Mouse (Mus musculus) heart, embryonic 15.5 days (tissue): Measurements from ENCODE around the gene Pfkm. TPM values are rescaled to one million over a fixed set of nuclear protein-coding genes. Genes with fewer than 3 reads are reported as not detected.

Source experiments
- ATAC-seq: fragments of 200-750 bp; cut with Nextera tagmentation; replicated peaks from 2 replicates; pipeline ENCODE4 v1.8.0; 2017; ENCODE audit warnings: low read depth, moderate TSS enrichment; ENCODE audit not compliant: insufficient number of reproducible peaks, insufficient read depth, low FRiP score
- H3K27ac ChIP-seq: fragments of 300-500 bp; sonication (generic); 2 replicates; pipeline ENCODE4 v1.5.1; 2015; ENCODE audit warnings: mild to moderate bottlenecking, inconsistent platforms
- H3K27me3 ChIP-seq: fragments of 300-500 bp; sonication (generic); 2 replicates; pipeline ENCODE4 v1.6.1; 2015; ENCODE audit warnings: inconsistent platforms
- H3K36me3 ChIP-seq: fragments of 300-500 bp; sonication (generic); 2 replicates; pipeline ENCODE4 v1.6.1; 2015; ENCODE audit warnings: mild to moderate bottlenecking, inconsistent platforms
- H3K4me1 ChIP-seq: fragments of 300-500 bp; sonication (generic); replicated peaks from 2 replicates; pipeline ENCODE4 v1.6.1; 2015; ENCODE audit warnings: inconsistent platforms
- H3K4me2 ChIP-seq: fragments of 300-500 bp; sonication (generic); 2 replicates; pipeline ENCODE4 v1.6.1; 2015; ENCODE audit warnings: inconsistent platforms, mild to moderate bottlenecking, moderate library complexity
- H3K4me3 ChIP-seq: fragments of 300-500 bp; sonication (generic); 2 replicates; pipeline ENCODE4 v1.5.1; 2015; ENCODE audit warnings: mild to moderate bottlenecking, inconsistent platforms
- H3K9ac ChIP-seq: fragments of 300-500 bp; sonication (generic); 2 replicates; pipeline ENCODE4 v1.6.1; 2015; ENCODE audit warnings: mild to moderate bottlenecking, inconsistent platforms
- H3K9me3 ChIP-seq: fragments of 300-500 bp; sonication (generic); replicated peaks from 2 replicates; pipeline ENCODE4 v1.6.1; 2016; ENCODE audit warnings: inconsistent platforms
- WGBS: fragments of 180-500 bp; shearing (Covaris S2); methylation state at CpG from one replicate; pipeline ENCODE4 v1.1.7; 2015; ENCODE audit warnings: mixed read lengths; 5-methylcytosine and 5-hydroxymethylcytosine counted together
- polyA plus RNA-seq: library from polyadenylated mRNA; unstranded; fragments of >200 nt; fragmentation: Nextera tagmentation; extraction: Ambion mirVana; gene quantifications from 2 replicates; pipeline ENCODE4 v1.2.1, GENCODE M21; 2015

Pfkm gene
- polyA plus RNA-seq, 1 experiment from 2014 or later: 127 TPM

DNA sequence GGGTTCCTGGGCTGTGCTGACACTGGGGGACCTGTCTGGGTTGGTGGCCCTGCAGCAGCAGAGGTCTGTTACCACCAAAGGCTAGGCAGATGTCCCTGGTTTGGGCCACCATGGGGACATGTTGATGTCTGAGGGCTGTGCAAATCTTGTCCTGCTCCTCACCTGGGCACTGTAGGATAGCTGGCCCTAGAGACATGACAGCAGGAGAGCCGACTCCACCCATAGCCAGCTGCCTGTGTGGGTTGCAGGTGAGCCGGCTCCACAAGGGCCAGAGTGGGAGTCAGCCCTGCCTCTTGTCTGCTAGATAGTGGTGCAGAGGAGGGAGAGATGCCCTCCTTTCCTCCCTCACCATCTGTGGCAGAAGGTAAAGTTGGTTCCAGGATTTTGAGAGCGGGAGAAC is 22.0 kb upstream of the Pfkm start:
- H3K4me2 ChIP-seq: no peak overlapping the region
- WGBS: 80% methylated on average over 3 of the region's 3 CpGs
- no peak overlapping the region for H3K9ac ChIP-seq
- no peaks in the 10 kb centered on the region for H3K27me3 ChIP-seq
- H3K9me3 ChIP-seq: no peaks in the 10 kb centered on the region
- H3K36me3 ChIP-seq: peaks cover 46% of the 10 kb centered on the region
- H3K4me3 ChIP-seq: no peak overlapping the region
- no peak overlapping the region for H3K27ac ChIP-seq
- no peaks in the 10 kb centered on the region for H3K4me1 ChIP-seq
- no peak for ATAC-seq

DNA sequence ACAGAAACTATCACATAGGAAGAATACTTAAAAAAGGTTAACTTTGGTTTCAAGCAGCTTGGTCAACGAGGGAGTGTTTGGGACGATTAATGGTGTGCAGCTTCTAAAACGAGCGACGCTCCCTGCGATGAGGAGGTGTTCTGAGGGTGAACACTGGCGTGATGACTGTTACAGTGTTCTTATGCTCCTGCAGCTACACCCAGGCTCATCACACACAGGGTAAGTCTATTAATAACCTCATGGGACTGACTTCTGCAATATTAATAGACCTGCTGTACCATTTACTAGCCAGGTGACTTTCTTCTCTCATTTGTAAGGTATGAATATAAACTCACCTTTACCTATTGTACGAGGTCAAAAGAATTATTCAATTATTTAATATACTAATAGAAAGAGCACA is 17.9 kb upstream of the Pfkm start:
- Histone ChIP-seq H3K9ac (no peak overlapping the region), H3K4me3 (no peak overlapping the region), H3K27me3 (no peaks in the 10 kb centered on the region), H3K4me1 (no peaks in the 10 kb centered on the region), H3K4me2 (no peak overlapping the region), H3K27ac (peak overlapping the region; percentile 42; the same call in 1 of the 2 replicates), H3K9me3 (no peaks in the 10 kb centered on the region), H3K36me3 (peaks cover 48% of the 10 kb centered on the region)
- no peak for ATAC-seq
- WGBS: 76% methylated on average over 8 of the region's 8 CpGs

- WGBS: 82% methylated on average over 16 of the region's 16 CpGs
- Histone ChIP-seq H3K9me3 (no peaks in the 10 kb centered on the region), H3K27me3 (no peaks in the 10 kb centered on the region), H3K27ac (peak overlapping the region; percentile 42; the same call in 1 of the 2 replicates), H3K4me2 (no peak overlapping the region), H3K4me3 (no peak overlapping the region), H3K36me3 (peaks cover 45% of the 10 kb centered on the region), H3K9ac (no peak overlapping the region), H3K4me1 (no peaks in the 10 kb centered on the region)
- no peak for ATAC-seq
Observed at GRCm38 (mm10) chr15:98075034-98075433, 17.4 kb upstream of the Pfkm start.

- Histone ChIP-seq H3K4me3 (no peak overlapping the region), H3K27ac (no peak overlapping the region), H3K4me2 (no peak overlapping the region), H3K9ac (no peak overlapping the region), H3K9me3 (no peaks in the 10 kb centered on the region), H3K27me3 (no peaks in the 10 kb centered on the region), H3K36me3 (peaks cover 41% of the 10 kb centered on the region), H3K4me1 (no peaks in the 10 kb centered on the region)
- 90% methylated on average over 6 of the region's 6 CpGs for WGBS
- no peak for ATAC-seq
Observed at GRCm38 (mm10) chr15:98076901-98077300, 15.5 kb upstream of the Pfkm start.

DNA sequence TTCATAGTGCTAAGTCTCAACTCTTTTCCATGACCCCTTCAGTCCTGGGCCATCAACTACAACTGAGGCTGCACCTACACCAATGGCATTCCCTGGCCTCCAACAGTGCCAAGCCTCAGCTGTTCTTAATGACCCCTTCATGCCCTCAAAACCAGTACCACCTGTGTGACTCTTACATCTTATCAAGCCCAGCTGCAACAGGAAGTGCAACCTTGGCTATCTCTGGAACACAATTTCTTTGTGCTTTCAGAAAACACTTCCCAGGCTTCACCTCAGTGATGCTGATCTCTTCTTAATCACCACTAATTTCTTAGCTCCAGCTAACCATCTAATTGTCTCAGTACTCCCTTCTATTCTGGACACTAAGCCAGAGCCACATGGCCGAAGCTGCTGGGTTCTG is 3.5 kb upstream of the Pfkm start:
- Histone ChIP-seq H3K9me3 (no peaks in the 10 kb centered on the region), H3K4me3 (no peak overlapping the region), H3K4me2 (no peak overlapping the region), H3K9ac (no peak overlapping the region), H3K4me1 (peaks cover 16% of the 10 kb centered on the region), H3K27ac (no peak overlapping the region), H3K36me3 (peaks cover 23% of the 10 kb centered on the region), H3K27me3 (no peaks in the 10 kb centered on the region)
- ATAC-seq: no peak
- WGBS: 66% methylated on average over 1 of the region's 1 CpGs

DNA sequence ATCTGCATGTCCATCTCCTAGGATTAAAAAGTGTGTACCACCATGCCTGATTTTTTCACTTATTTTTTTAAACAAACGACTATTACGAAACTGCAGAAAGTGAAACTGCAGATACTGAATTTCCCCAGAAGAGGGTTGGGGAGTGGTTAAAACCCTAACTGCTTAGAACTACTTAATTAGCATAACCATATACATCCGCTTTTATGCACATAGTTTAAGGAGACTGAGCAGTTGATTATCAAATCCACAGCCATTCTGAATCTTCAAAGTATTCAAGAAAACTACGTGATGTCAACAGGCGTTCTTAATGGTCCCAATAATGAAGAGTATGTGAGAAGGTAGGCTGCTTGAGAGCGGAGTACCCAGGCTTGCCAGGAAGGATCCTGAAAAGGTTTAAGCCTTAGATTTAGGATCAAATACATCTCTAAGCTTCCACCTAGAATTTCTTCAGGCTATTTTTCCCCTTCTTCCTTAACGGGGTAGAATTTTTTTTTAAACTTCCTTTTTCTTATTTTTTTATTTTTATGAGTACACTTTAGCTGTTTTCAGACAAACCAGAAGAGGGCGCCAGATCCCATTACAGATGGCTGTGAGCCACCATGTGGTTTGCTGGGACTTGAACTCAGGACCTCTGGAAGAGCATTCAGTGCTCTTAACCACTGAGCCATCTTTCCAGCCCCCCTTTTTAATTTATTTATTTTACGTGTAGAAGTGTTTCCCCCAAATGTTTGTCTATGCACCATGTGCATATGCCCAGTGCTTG is 2.8 kb upstream of the Pfkm start:
- Histone ChIP-seq H3K27me3 (no peaks in the 10 kb centered on the region), H3K9ac (no peak overlapping the region), H3K36me3 (peaks cover 18% of the 10 kb centered on the region), H3K4me1 (peaks cover 17% of the 10 kb centered on the region), H3K9me3 (no peaks in the 10 kb centered on the region), H3K27ac (no peak overlapping the region), H3K4me2 (no peak overlapping the region), H3K4me3 (no peak overlapping the region)
- WGBS: 74% methylated on average over 9 of the region's 9 CpGs
- ATAC-seq: no peak

GRCm38 (mm10) chr15:98091841-98092240 is 548 bp upstream of the Pfkm start:
- peak overlapping the region; percentile 90; the same call in 1 of the 2 replicates for H3K9ac ChIP-seq
- H3K36me3 ChIP-seq: peaks cover 4% of the 10 kb centered on the region; the same call in 1 of the 2 replicates
- H3K4me2 ChIP-seq: peak overlapping the region; percentile 73
- H3K27me3 ChIP-seq: no peaks in the 10 kb centered on the region
- no peak for ATAC-seq
- H3K4me1 ChIP-seq: peaks cover 17% of the 10 kb centered on the region
- no peaks in the 10 kb centered on the region for H3K9me3 ChIP-seq
- H3K4me3 ChIP-seq: peak overlapping the region; percentile 99
- WGBS: 26% methylated on average over 4 of the region's 4 CpGs
- H3K27ac ChIP-seq: no peak overlapping the region

- Histone ChIP-seq H3K36me3 (no peaks in the 10 kb centered on the region), H3K4me3 (peak within 1 kb of the TSS; percentile 99), H3K27me3 (no peaks in the 10 kb centered on the region), H3K9me3 (no peaks in the 10 kb centered on the region), H3K27ac (peak within 1 kb of the TSS; percentile 99), H3K4me2 (peak within 1 kb of the TSS; percentile 73), H3K9ac (peak within 1 kb of the TSS; percentile 90), H3K4me1 (peaks cover 17% of the 10 kb centered on the region)
- WGBS: under 1% methylated on average over 53 of the region's 58 CpGs
- peak; percentile 88 for ATAC-seq
Observed at GRCm38 (mm10) chr15:98093121-98094011, 977 bp downstream of the Pfkm start, which contains the start of gene Senp1. Senp1 (minus strand) TSS chr15:98093744.

DNA sequence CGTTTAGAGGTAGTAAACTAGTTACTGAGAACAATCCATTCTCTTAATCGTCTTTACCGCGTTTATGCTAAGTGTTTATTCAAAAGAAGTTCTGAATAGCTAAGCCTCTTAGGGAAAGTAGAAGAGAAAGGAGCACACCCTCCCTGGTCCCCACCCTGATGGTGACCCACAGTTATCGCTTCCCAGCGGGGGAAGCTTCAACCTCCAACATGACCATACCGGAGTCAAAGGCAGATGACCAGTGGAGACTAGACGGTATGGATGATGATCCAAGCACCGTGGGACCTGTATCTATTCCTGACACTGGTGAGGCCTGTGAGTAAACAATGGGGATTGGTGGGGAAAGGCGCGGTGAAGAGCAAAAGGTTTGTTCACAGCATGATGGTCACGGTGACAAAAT is 2.5 kb downstream of the Pfkm start:
- peaks cover 17% of the 10 kb centered on the region for H3K4me1 ChIP-seq
- WGBS: 87% methylated on average over 12 of the region's 12 CpGs
- H3K4me2 ChIP-seq: no peak overlapping the region
- no peak for ATAC-seq
- H3K27ac ChIP-seq: no peak overlapping the region
- no peaks in the 10 kb centered on the region for H3K27me3 ChIP-seq
- H3K9me3 ChIP-seq: no peaks in the 10 kb centered on the region
- H3K9ac ChIP-seq: no peak overlapping the region
- H3K36me3 ChIP-seq: no peaks in the 10 kb centered on the region
- no peak overlapping the region for H3K4me3 ChIP-seq

DNA sequence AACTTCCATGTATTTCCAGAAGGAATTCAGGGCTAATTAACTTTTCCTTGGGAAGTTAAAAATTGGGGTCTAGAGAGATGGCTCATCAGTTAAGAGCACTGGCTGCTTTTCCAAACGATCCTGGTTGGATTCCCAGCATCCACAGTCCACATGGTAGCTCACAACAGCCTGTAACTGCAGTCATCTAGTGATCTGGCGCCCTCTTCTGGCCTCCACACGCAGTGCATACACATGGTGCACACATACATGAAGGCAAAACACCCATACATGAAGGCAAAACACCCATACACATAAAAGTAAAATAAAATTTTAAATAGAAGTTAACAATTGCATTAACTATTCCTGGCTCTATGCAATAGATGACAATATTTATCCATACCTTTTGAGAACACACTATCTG is 4.6 kb downstream of the Pfkm start:
- Histone ChIP-seq H3K36me3 (no peaks in the 10 kb centered on the region), H3K27ac (no peak overlapping the region), H3K9ac (no peak overlapping the region), H3K4me1 (peaks cover 9% of the 10 kb centered on the region), H3K9me3 (no peaks in the 10 kb centered on the region), H3K4me3 (no peak overlapping the region), H3K4me2 (no peak overlapping the region), H3K27me3 (no peaks in the 10 kb centered on the region)
- 53% methylated on average over 3 of the region's 3 CpGs for WGBS
- ATAC-seq: no peak

DNA sequence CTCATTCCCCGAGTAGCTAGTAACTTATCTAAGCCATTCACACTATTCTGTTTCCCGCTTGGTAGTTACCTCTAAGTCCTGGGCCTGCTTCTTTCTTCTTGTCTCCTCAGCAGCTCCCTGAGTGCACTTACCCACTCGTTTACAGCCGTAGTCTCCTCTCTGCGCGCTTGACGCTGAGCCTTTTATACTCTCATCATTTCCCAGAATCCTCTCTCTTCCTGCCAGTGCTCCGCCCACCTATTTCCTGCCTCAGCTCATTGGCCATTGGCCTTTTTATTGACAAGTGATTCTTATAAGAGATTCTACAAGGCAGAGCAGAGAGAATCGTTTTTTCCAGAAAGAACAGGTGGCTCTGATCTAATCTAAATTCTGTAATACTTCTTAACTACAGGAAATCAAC is 6.1 kb downstream of the Pfkm start:
- Histone ChIP-seq H3K4me1 (peaks cover 5% of the 10 kb centered on the region), H3K4me3 (no peak overlapping the region), H3K9me3 (no peaks in the 10 kb centered on the region), H3K4me2 (no peak overlapping the region), H3K27ac (no peak overlapping the region), H3K36me3 (no peaks in the 10 kb centered on the region), H3K27me3 (no peaks in the 10 kb centered on the region), H3K9ac (no peak overlapping the region)
- ATAC-seq: no peak
- 83% methylated on average over 9 of the region's 9 CpGs for WGBS
